Mouse (Mus musculus): ENCODE data around the gene Wdr70.
"Not testable (repeated sequence)": the region's sequence is repeated elsewhere in the genome, so short reads cannot be mapped to it uniquely, and the experiment has no call there.

The Wdr70 gene

GRCm38 (mm10) chr15:8098774-8099749 is at the start of gene Wdr70:
Gene Wdr70 (minus strand): TSS chr15:8099209.
- DNase-seq (ENCODE audit: low read depth, low spot score), result peak; percentile 92

GRCm38 (mm10) chr15:8135606-8136005 is 36.6 kb upstream of the Wdr70 start:
- DNase-seq (ENCODE audit: low read depth, low spot score), result no peak

- DNase-seq (ENCODE audit: low read depth, low spot score), result no peak
Measured at GRCm38 (mm10) chr15:8131761-8132160, 32.8 kb upstream of the Wdr70 start.

DNA sequence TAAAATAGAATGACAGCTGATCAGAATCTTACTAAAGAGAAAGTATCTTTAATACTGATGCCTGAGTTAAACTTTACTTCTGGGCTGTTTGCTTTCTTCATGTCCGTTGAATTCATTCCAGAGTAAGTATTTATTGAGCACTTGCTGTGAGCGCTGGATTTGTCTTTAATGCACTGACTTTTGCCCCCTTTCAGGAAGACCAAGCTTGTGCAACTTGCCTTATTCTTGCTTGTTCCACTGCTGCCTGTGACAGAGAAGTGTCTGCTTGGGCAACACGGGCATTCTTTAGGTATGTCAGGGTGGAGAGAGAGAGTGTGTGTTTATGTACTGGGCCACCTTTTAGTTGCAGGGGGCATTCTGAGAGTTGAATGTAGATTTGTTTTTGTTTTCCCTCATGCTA is 32.3 kb upstream of the Wdr70 start:
- DNase-seq (ENCODE audit: low read depth, low spot score), result no peak

GRCm38 (mm10) chr15:8129281-8129680 is 30.3 kb upstream of the Wdr70 start:
- no peak for DNase-seq (ENCODE audit: low read depth, low spot score)

- DNase-seq (ENCODE audit: low read depth, low spot score), result no peak
Measured at GRCm38 (mm10) chr15:8109782-8110181, 10.8 kb upstream of the Wdr70 start.

- peak; percentile 94 for DNase-seq (ENCODE audit: low read depth, low spot score)
Measured at GRCm38 (mm10) chr15:8108966-8109743, 10.1 kb upstream of the Wdr70 start, which contains the start of gene Nup155. Gene Nup155 (plus strand): TSS chr15:8109273.

- no peak for DNase-seq (ENCODE audit: low read depth, low spot score)
Measured at GRCm38 (mm10) chr15:8108360-8108965, 9.5 kb upstream of the Wdr70 start.

DNA sequence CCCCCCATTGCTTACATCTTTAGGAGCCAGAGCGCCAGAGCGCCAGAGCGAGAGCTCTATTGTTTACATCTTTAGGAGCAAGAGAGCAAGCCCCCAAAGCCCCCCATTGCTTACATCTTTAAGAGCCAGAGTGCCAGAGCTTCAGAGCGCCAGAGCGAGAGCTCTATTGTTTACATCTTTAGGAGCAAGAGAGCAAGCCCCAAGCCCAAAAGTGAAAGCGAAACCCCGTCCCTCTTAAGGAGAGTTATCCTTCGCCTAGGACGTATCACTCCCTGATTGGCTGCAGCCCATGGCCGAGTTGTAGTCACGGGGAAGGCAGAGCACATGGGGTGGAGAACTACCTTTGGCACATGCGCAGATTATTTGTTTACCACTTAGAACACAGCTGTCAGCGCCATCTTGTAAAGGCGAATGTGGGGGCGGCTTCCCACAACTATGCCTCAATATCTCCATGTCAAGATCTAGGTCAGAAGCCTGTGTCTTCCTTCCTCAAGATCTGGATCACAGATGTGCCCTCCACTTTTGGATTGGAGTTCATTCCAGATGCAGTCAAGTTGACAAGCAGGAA is 3.0 kb upstream of the Wdr70 start:
- DNase-seq (ENCODE audit: low read depth, low spot score), result not testable (repeated sequence)

GRCm38 (mm10) chr15:8097853-8098252 is 1.2 kb downstream of the Wdr70 start:
- DNase-seq (ENCODE audit: low read depth, low spot score), result no peak

DNA sequence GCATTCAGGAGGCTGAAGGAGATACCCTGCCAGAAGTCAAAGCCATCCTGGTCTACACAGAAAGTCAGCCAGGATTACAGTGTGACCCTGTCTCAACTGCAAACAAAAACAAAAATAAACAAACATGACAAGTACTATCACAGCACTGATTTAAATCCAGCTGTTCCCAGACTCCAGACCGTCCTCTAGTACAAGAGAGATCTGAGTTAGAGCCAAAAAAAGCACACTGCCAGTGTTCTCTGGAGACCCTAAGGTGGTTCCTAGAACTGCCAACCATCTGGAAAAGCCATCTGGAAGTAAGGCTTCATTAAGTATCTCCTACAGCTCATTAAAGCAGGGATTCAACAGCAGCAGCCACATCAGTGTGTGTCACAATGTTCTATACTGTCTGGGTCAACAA is 6.3 kb downstream of the Wdr70 start:
- DNase-seq (ENCODE audit: low read depth, low spot score), result not testable (repeated sequence)

- no peak for DNase-seq (ENCODE audit: low read depth, low spot score)
Measured at GRCm38 (mm10) chr15:8090685-8091084, 8.3 kb downstream of the Wdr70 start.

GRCm38 (mm10) chr15:8088715-8089114 is 10.3 kb downstream of the Wdr70 start:
- DNase-seq (ENCODE audit: low read depth, low spot score), result no peak

- no peak for DNase-seq (ENCODE audit: low read depth, low spot score)
Measured at GRCm38 (mm10) chr15:8087293-8087692, 11.7 kb downstream of the Wdr70 start.

DNA sequence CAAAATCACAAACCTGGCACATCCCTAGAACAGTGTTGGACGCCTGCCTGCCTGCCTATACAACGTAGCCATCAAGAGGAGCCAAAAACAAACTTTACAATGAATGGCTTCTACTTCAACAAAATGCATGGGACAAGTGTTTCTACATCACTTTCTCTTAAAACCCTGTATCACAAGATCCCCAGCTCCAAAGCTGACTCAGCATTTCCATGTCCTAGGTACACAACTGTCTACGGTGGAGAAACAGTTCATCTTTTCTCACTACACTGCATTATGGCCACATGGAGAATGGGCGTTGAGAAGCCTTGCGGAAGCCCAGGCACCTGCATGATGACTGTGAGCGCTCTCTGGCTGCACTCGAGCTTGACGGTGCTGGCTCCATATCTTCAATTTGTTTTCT is 16.9 kb downstream of the Wdr70 start:
- DNase-seq (ENCODE audit: low read depth, low spot score), result no peak

DNA sequence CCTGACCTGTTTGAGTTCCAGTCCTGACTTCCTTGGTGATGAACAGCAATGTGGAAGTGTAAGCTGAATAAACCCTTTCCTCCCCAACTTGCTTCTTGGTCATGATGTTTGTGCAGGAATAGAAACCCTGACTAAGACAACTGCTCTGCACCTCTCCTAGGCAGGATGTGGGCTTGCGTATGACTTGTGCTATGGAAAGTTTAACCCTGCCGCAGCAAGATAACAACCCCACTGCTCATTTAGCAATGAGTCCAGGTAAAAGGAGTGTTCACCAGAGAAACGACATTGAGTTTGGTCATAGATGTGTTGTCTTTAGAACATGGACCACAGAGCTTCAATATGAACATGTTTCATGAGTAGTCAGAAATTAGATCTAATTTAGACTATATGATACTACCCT is 25.9 kb downstream of the Wdr70 start:
- not testable (repeated sequence) for DNase-seq (ENCODE audit: low read depth, low spot score)

DNA sequence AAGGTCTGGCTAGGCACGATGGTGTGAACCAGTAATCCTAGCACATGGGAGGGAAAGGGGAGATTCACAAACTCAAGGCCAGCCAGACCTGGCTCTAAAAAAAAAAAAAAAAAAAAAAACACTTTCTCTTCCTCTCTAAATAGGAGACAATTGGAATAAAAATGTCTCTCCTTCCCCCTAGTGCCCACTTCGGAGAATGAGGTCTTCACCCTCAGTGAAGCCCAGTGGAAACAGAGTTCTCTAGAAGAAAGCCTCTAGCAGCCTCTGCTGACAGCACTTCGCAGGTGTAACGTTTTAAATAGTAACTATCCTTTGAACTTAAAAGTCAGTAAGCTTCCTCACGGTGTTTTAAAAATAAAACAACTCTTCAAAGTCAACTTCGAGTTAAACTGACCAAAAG is 33.8 kb downstream of the Wdr70 start:
- DNase-seq (ENCODE audit: low read depth, low spot score), result peak; percentile 6

- DNase-seq (ENCODE audit: low read depth, low spot score), result no peak
Measured at GRCm38 (mm10) chr15:8051177-8051576, 47.8 kb downstream of the Wdr70 start.

GRCm38 (mm10) chr15:8039834-8040233 is 59.2 kb downstream of the Wdr70 start:
- DNase-seq (ENCODE audit: low read depth, low spot score), result no peak

GRCm38 (mm10) chr15:8038457-8038856 is 60.6 kb downstream of the Wdr70 start:
- DNase-seq (ENCODE audit: low read depth, low spot score), result no peak

DNA sequence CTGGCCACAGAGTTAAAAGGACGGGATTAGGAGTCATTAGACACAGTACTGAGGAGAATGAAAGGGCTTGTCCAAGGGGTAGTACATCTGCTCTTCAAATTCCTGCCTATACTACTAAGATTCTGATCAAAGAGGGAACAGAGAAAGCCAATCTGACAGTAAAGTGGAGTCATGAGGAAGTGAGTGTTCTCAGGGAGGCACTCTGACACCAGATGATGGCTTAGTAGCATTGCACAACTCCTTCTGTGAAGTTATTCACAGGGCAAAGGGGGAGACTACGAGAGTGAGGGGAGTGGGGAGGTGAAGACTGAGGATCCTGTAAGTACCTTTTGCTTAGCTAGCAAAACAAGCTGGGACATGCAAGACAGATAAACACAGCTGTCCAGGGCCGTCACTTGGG is 61.2 kb downstream of the Wdr70 start:
- no peak for DNase-seq (ENCODE audit: low read depth, low spot score)

GRCm38 (mm10) chr15:8031211-8031610 is 67.8 kb downstream of the Wdr70 start:
- no peak for DNase-seq (ENCODE audit: low read depth, low spot score)

All from skeletal muscle tissue, adult 2 months (tissue).